Mouse (Mus musculus) spleen, adult 2 months (tissue): ENCODE results near the gene Lyzl4. TPM values are rescaled to one million over a fixed set of nuclear protein-coding genes. Genes with fewer than 3 reads are reported as not detected.

Source experiments
- DNase-seq, 2 experiments: peaks; one replicate each; pipeline versions ENCODE4 v3.0.0 to v3.0.0-alpha.2; 2012 to 2021; ENCODE audit warnings: low spot score in 2 of 2, low read depth in 1 of 2
- H3K27ac ChIP-seq: fragments of 200-500 bp; 2 replicates; pipeline ENCODE4 v1.5.1; 2012; ENCODE audit warnings: low read length, inconsistent platforms; ENCODE audit not compliant: insufficient read depth
- H3K27me3 ChIP-seq: fragments of 200-500 bp; 2 replicates; pipeline ENCODE4 v1.6.1; 2012; ENCODE audit warnings: mild to moderate bottlenecking, moderate library complexity, low read length, inconsistent platforms; ENCODE audit not compliant: control insufficient read depth, insufficient read depth
- H3K36me3 ChIP-seq: fragments of 200-500 bp; 2 replicates; pipeline ENCODE4 v1.6.1; 2012; ENCODE audit warnings: mild to moderate bottlenecking, low read length, inconsistent platforms; ENCODE audit not compliant: control insufficient read depth, insufficient read depth
- H3K4me1 ChIP-seq: fragments of 200-500 bp; 2 replicates; pipeline ENCODE4 v1.6.1; 2011; ENCODE audit warnings: inconsistent platforms; ENCODE audit not compliant: control insufficient read depth, insufficient read depth, insufficient read length
- H3K4me3 ChIP-seq: fragments of 200-500 bp; 2 replicates; pipeline ENCODE4 v1.5.1; 2011; ENCODE audit warnings: mild to moderate bottlenecking, inconsistent platforms; ENCODE audit not compliant: insufficient read depth, insufficient read length; ENCODE audit errors: extremely low read depth
- CTCF ChIP-seq: fragments of 200-500 bp; IDR thresholded peaks from 2 replicates; pipeline ENCODE4 v1.5.1; 2011; ENCODE audit warnings: mild to moderate bottlenecking, inconsistent platforms; ENCODE audit not compliant: insufficient read depth, insufficient read length, insufficient replicate concordance; ENCODE audit errors: extremely low read depth
- POLR2A ChIP-seq: fragments of 200-500 bp; IDR thresholded peaks from 2 replicates; pipeline ENCODE4 v1.6.1; 2011; ENCODE audit warnings: low read depth, low read length, inconsistent platforms
- WGBS: fragments of 180-500 bp; shearing (Covaris S2); methylation state at CpG from one replicate; pipeline ENCODE4 v1.1.7; 2018; 5-methylcytosine and 5-hydroxymethylcytosine counted together
- polyA plus RNA-seq: library from polyadenylated mRNA; depleted of rRNA; stranded (reverse); fragments of >200 nt; gene quantifications from 2 replicates; pipeline ENCODE4 v1.2.3, GENCODE M21; 2012

Gene Lyzl4
- polyA plus RNA-seq, 1 experiment: 0.11 TPM

- H3K4me1 ChIP-seq: no peaks in the 10 kb centered on the region
- DNase-seq: no peak
- WGBS: 57% methylated on average over 1 of the region's 1 CpGs
- no peak overlapping the region for H3K4me3 ChIP-seq
- TF ChIP-seq POLR2A (no peak), CTCF (no peak)
- H3K27ac ChIP-seq: no peak overlapping the region
- no peaks in the 10 kb centered on the region for H3K27me3 ChIP-seq
- H3K36me3 ChIP-seq: no peaks in the 10 kb centered on the region
Observed at GRCm38 (mm10) chr9:121606498-121607096, 35.3 kb downstream of the Lyzl4 start.

GRCm38 (mm10) chr9:121605414-121606278 is 36.2 kb downstream of the Lyzl4 start:
- H3K36me3 ChIP-seq: no peaks in the 10 kb centered on the region
- H3K4me3 ChIP-seq: no peak overlapping the region
- WGBS: 56% methylated on average over 12 of the region's 12 CpGs
- no peaks in the 10 kb centered on the region for H3K4me1 ChIP-seq
- no peak for TF ChIP-seq POLR2A
- peak; percentile 50; the same call in 1 of the 2 replicates for TF ChIP-seq CTCF
- H3K27ac ChIP-seq: no peak overlapping the region
- no peaks in the 10 kb centered on the region for H3K27me3 ChIP-seq
- DNase-seq: peak in 1 of 2 experiments; percentile 36

GRCm38 (mm10) chr9:121602381-121602780 is 39.5 kb downstream of the Lyzl4 start:
- TF ChIP-seq CTCF: no peak
- TF ChIP-seq POLR2A: no peak
- no peaks in the 10 kb centered on the region for H3K27me3 ChIP-seq
- H3K4me3 ChIP-seq: no peak overlapping the region
- DNase-seq: no peak
- no peaks in the 10 kb centered on the region for H3K4me1 ChIP-seq
- H3K36me3 ChIP-seq: no peaks in the 10 kb centered on the region
- WGBS: 31% methylated on average over 2 of the region's 2 CpGs
- H3K27ac ChIP-seq: no peak overlapping the region

GRCm38 (mm10) chr9:121600861-121601427 is 41.0 kb downstream of the Lyzl4 start:
- Histone ChIP-seq H3K27ac (no peak overlapping the region), H3K36me3 (no peaks in the 10 kb centered on the region), H3K4me3 (no peak overlapping the region), H3K27me3 (no peaks in the 10 kb centered on the region), H3K4me1 (no peaks in the 10 kb centered on the region)
- WGBS: 49% methylated on average over 6 of the region's 6 CpGs
- no peak for DNase-seq
- TF ChIP-seq CTCF (no peak), POLR2A (no peak)

- Histone ChIP-seq H3K36me3 (no peaks in the 10 kb centered on the region), H3K4me3 (no peak overlapping the region), H3K27me3 (no peaks in the 10 kb centered on the region), H3K4me1 (no peaks in the 10 kb centered on the region), H3K27ac (no peak overlapping the region)
- no peak for DNase-seq
- TF ChIP-seq POLR2A: no peak
- TF ChIP-seq CTCF: no peak
- WGBS: 41% methylated on average over 13 of the region's 13 CpGs
Observed at GRCm38 (mm10) chr9:121600201-121600860, 41.6 kb downstream of the Lyzl4 start.

GRCm38 (mm10) chr9:121599551-121599950 is 42.3 kb downstream of the Lyzl4 start:
- 85% methylated on average over 6 of the region's 6 CpGs for WGBS
- H3K36me3 ChIP-seq: no peaks in the 10 kb centered on the region
- no peaks in the 10 kb centered on the region for H3K27me3 ChIP-seq
- no peak overlapping the region for H3K4me3 ChIP-seq
- H3K4me1 ChIP-seq: no peaks in the 10 kb centered on the region
- DNase-seq: no peak
- H3K27ac ChIP-seq: no peak overlapping the region
- TF ChIP-seq POLR2A (no peak), CTCF (no peak)
